Mouse (Mus musculus) MN1 (cell line): Measurements from ENCODE around the gene Olfr222.
A peak's percentile ranks its signal among the peaks of the same experiment; 100 is the strongest.
"Not testable (repeated sequence)": the region's sequence is repeated elsewhere in the genome, so short reads cannot be mapped to it uniquely, and the experiment has no call there.

ENCODE experiments used
- DNase-seq: peaks from one replicate; pipeline ENCODE4 v3.0.0-alpha.2; 2016; ENCODE audit warnings: low spot score

Olfr222 gene

DNA sequence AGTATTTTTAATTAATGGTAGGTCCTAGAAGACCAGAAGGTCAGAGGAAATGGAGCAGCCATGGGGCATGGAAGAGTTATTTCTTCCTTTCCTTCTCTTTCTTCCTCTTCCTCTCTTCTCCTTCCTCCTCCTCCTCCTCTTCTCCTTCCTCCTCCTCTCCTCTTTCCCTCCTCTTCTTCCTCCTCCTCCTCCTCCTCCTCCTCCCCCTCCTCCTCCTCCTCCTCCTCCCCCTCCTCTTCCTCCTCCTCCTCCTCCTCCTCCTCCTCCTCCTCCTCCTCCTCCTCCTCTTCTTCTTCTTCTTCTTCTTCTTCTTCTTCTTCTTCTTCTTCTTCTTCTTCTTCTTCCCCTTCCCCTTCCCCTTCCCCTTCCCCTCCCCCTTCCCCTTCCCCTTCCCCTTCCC is at the start of gene Olfr222:
Gene Olfr222 (minus strand): TSS at position 101 of the 400 bp plus-strand sequence.
- DNase-seq = not testable (repeated sequence)

- DNase-seq = peak; percentile 80
Observed at GRCm38 (mm10) chr11:59624017-59624630, 48.1 kb upstream of the Olfr222 start.

DNA sequence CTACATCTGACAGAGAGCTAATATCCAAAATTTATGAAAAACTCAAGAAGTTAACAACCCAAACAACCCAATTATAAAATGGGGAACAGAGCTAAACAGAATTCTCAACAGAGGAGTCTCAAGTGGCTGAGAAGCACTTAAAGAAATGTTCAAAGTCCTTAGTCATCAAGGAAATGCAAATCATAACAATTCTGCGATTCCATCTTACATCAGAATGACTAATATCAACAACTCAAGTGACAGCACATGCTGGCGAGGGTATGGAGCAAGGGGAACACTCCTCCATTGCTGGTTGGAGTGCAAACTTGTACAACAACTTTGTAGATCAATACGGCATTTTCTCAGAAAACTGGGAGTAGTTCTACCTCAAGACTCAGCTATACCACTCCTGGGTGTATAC is 46.2 kb upstream of the Olfr222 start:
- no peak for DNase-seq

- not testable (repeated sequence) for DNase-seq
Observed at GRCm38 (mm10) chr11:59616986-59617385, 41.0 kb upstream of the Olfr222 start.

GRCm38 (mm10) chr11:59614120-59614519 is 38.1 kb upstream of the Olfr222 start:
- peak; percentile 49 for DNase-seq

GRCm38 (mm10) chr11:59611646-59612045 is 35.6 kb upstream of the Olfr222 start:
- DNase-seq = no peak

DNA sequence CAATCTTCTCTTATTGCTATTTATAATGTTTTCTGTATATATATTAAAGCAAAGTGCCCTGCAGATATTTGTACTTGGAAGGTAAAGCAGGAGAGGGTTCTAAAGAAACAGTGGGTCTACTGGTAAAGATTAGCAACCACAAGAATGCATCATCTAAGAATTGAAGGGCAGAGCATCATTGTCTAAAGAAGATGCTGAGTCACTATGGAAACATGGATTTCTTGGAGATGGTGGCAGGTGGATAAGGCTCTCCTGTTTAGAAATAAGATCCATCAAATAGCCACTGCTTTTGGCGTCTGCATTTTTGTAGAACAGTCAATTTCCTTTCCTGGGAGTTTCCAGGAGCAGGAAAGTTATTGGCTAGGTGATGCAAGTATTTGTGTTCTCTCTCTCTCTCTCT is 26.3 kb upstream of the Olfr222 start:
- no peak for DNase-seq

GRCm38 (mm10) chr11:59600872-59601271 is 24.8 kb upstream of the Olfr222 start:
- DNase-seq = peak; percentile 49

DNA sequence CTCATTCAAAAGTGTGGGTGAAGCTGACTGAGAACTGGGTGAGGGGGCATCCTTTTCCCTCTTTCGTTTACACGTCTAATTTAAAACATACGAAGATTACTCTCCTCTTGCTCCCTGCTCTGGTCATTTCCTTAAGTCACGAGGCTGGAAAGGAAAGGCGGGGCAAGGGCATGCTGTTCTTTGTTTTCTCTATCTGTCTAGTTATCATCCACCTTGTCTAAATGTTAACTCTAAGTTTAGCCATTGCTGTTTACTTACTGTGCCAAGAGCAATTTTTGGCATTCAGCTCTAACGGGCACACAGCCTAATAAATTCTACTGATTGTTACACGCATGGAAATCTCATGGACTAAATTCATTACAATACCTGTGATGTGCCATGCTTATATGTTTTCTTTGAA is 23.2 kb upstream of the Olfr222 start:
- no peak for DNase-seq

- no peak for DNase-seq
Observed at GRCm38 (mm10) chr11:59596950-59597349, 20.9 kb upstream of the Olfr222 start.

- DNase-seq = no peak
Observed at GRCm38 (mm10) chr11:59596091-59596490, 20.1 kb upstream of the Olfr222 start.

DNA sequence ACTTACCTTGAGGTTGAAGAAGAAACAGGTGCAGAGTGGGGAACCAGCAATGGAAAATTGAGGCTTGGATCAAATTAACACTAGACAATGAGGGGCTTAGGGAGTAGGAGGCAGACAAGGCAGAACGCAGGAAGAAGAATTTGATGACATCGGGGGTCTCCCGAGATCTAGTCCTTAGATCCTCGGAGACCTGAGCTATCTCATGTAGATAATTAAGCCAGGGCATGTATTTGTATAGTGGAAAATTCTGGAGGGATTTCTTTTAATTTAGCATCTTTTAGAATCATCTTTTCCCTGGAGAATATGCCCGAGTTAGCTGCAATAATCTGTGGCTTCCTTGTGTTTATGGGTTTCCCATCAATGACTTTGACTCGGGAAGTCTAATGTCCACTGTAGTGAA is 17.2 kb upstream of the Olfr222 start, which contains the start of gene Olfr223:
Gene Olfr223 (minus strand): TSS at position 101 of the 400 bp plus-strand sequence.
- no peak for DNase-seq

- DNase-seq = no peak
Observed at GRCm38 (mm10) chr11:59589496-59589895, 13.5 kb upstream of the Olfr222 start.

DNA sequence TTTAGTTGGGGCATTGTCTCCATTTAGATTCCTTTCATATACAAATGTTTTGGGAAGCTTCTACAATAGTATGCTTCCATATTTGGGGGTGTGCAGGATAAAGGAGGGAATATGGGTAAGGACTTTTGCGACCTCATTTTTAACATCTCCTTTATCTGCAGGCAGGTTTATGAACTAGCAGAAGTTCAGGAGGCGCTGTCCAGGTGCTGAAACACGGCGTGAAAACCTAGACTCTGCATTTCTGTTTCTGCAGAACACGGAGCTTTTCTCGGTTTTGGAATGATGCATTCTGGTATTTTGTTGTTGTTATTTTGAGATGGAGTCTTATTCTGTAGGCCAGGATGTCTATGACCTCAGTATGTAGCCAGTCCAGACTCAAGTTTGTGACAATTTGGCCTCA is 8.5 kb upstream of the Olfr222 start:
- no peak for DNase-seq

- no peak for DNase-seq
Observed at GRCm38 (mm10) chr11:59575726-59576125, 309 bp downstream of the Olfr222 start.

- DNase-seq = peak; percentile 51
Observed at GRCm38 (mm10) chr11:59569306-59569705, 6.7 kb downstream of the Olfr222 start.

GRCm38 (mm10) chr11:59562837-59563236 is 13.2 kb downstream of the Olfr222 start:
- DNase-seq = no peak

- no peak for DNase-seq
Observed at GRCm38 (mm10) chr11:59562336-59562735, 13.7 kb downstream of the Olfr222 start.

DNA sequence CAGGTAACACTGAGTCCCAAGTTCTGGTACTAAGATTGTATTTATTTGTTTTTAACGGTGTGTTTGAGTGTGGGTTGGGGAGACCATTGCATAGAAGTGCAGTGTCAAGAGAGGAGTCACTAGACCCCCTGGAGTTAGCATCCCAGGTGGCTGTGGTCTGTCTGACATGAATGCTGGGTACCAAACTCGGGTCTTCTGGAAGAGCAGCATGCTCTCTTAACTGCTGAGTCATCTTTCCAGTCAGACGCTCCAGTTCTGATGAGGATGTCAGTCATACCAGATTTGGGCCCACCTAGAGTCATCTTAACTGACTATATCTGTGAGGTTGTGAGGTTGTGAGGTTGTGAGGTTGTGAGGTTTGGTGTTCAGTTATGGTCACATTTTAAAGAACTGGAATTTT is 15.1 kb downstream of the Olfr222 start:
- no peak for DNase-seq

GRCm38 (mm10) chr11:59554535-59554934 is 21.5 kb downstream of the Olfr222 start:
- no peak for DNase-seq

DNA sequence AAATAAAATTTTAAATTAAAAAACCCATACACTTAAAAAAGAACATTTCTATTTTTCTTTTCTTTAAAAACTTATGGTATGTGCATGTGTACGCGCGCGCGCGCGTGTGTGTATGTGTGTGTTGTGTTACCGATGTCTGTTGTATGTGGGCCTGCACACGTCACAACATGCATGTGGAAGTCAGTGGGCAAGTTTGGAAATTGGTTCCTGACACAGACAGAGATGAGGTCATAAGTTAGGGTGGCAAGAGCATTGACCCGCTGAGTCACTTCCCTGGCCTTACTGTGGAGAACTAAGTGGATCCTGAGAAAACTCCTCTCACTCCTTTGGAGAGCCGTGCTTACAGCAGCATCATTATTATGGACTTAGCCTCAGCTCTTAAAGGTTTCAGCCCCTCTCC is 21.9 kb downstream of the Olfr222 start:
- no peak for DNase-seq

DNA sequence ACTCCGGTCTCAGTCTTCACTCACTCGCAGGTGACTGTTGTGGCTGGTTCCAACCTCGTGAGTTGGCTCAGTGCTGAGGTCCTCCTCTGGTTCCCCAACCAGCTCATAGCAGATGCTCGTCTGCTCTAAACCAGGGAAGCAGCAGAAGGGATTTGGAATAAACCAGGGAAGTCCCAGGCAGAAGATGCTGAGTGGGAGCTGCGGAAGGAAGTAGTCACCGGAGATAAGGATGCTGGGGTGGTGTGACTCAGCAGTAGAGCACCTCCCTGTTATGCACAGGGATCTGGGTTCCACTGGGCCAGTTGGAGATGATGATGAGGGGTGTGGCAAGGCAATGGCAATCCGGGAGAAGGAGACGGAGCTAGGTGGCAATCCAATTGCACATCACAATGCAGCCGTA is 32.0 kb downstream of the Olfr222 start:
- no peak for DNase-seq

GRCm38 (mm10) chr11:59543376-59543775 is 32.7 kb downstream of the Olfr222 start:
- no peak for DNase-seq

DNA sequence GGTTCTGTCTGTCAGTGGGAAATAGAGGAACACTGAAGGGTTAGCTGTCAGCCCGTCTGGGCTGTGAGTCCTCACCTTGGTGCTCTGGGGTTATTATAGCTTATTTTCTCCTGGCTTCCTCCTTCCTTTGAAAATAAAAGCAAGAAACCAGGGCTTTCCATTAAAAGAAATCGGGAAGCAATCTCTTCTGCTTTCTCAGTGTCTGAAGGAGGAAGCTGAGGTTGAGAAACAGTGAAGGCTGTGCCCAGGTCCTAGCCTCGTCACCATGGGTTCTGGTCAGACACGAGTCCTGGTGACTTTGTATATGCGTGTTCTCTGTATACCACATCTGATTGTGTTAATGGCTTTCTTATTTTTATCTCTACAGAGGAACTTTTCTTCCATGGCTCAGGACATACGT is 33.6 kb downstream of the Olfr222 start:
- no peak for DNase-seq
